Mouse (Mus musculus) forebrain, embryonic 16.5 days (tissue): Measurements from ENCODE around the gene Hnf4a. TPM values are rescaled to one million over a fixed set of nuclear protein-coding genes. Genes with fewer than 3 reads are reported as not detected.

Experiments
- ATAC-seq: fragments of 200-750 bp; cut with Nextera tagmentation; 2 replicates; pipeline ENCODE4 v1.8.0; 2017; ENCODE audit warnings: mild to moderate bottlenecking, moderate library complexity
- H3K27ac ChIP-seq: fragments of 300-500 bp; sonication (generic); 2 replicates; pipeline ENCODE4 v1.5.1; 2014; ENCODE audit warnings: low read length, control low read depth
- H3K27me3 ChIP-seq: fragments of 300-500 bp; sonication (generic); replicated peaks from 2 replicates; pipeline ENCODE4 v1.6.1; 2014; ENCODE audit warnings: low read length; ENCODE audit not compliant: control insufficient read depth, insufficient read depth
- H3K36me3 ChIP-seq: fragments of 300-500 bp; sonication (generic); 2 replicates; pipeline ENCODE4 v1.6.1; 2014; ENCODE audit not compliant: control insufficient read depth, insufficient read depth
- H3K4me1 ChIP-seq: fragments of 300-500 bp; sonication (generic); replicated peaks from 2 replicates; pipeline ENCODE4 v1.6.1; 2014; ENCODE audit warnings: low read length; ENCODE audit not compliant: control insufficient read depth, insufficient read depth
- H3K4me2 ChIP-seq: fragments of 300-500 bp; sonication (generic); 2 replicates; pipeline ENCODE4 v1.6.1; 2014; ENCODE audit warnings: mild to moderate bottlenecking, low read length, control low read depth
- H3K4me3 ChIP-seq: fragments of 300-500 bp; sonication (generic); replicated peaks from 2 replicates; pipeline ENCODE4 v1.5.1; 2014; ENCODE audit warnings: mild to moderate bottlenecking, low read length, control low read depth
- H3K9ac ChIP-seq: fragments of 300-500 bp; sonication (generic); replicated peaks from 2 replicates; pipeline ENCODE4 v1.6.1; 2014; ENCODE audit warnings: low read depth, low read length, control low read depth
- H3K9me3 ChIP-seq: fragments of 300-500 bp; sonication (generic); 2 replicates; pipeline ENCODE4 v1.6.1; 2016; ENCODE audit warnings: low read length; ENCODE audit not compliant: control insufficient read depth
- WGBS: fragments of 180-500 bp; shearing (Covaris S2); extraction: QIAGEN DNeasy Blood & Tissue Kit; methylation state at CpG from one replicate; pipeline ENCODE4 v1.1.7; 2014; 5-methylcytosine and 5-hydroxymethylcytosine counted together
- polyA plus RNA-seq: library from polyadenylated mRNA; unstranded; fragments of >200 nt; fragmentation: Nextera tagmentation; extraction: Ambion mirVana; gene quantifications from 2 replicates; pipeline ENCODE4 v1.2.1, GENCODE M21; 2015

Gene Hnf4a
- polyA plus RNA-seq, 1 experiment from 2014 or later, result 0.08 TPM

DNA sequence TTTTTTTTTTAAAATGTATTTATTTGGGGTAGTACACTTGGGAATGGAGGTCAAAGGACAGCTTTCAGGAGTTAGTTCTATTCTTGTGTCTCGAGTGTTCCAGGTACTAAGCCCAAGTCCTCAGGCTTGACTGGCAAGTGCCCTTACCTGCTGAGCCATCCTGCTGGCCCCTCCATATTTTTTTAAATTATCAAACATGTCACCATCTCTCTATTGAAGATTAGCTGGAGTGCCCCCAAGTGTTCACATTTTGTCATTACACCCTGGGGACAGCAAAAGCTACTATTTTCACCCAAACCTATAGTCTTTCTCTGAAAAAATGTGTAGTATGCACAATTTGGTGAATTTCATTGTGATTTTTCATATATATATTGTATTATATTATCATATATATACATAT is 85.5 kb downstream of the Hnf4a start:
- H3K27me3 ChIP-seq, result no peaks in the 10 kb centered on the region
- H3K27ac ChIP-seq, result no peak overlapping the region
- no peak overlapping the region for H3K9ac ChIP-seq
- H3K36me3 ChIP-seq, result no peaks in the 10 kb centered on the region
- no peaks in the 10 kb centered on the region for H3K4me1 ChIP-seq
- ATAC-seq, result no peak
- H3K4me2 ChIP-seq, result no peak overlapping the region
- H3K9me3 ChIP-seq, result no peaks in the 10 kb centered on the region
- 79% methylated on average over 1 of the region's 1 CpGs for WGBS
- no peak overlapping the region for H3K4me3 ChIP-seq

GRCm38 (mm10) chr2:163593636-163594282 is 87.2 kb downstream of the Hnf4a start:
- no peak overlapping the region for H3K27ac ChIP-seq
- H3K4me3 ChIP-seq, result no peak overlapping the region
- no peaks in the 10 kb centered on the region for H3K9me3 ChIP-seq
- 92% methylated on average over 10 of the region's 10 CpGs for WGBS
- no peak for ATAC-seq
- no peaks in the 10 kb centered on the region for H3K4me1 ChIP-seq
- H3K27me3 ChIP-seq, result no peaks in the 10 kb centered on the region
- no peak overlapping the region for H3K9ac ChIP-seq
- no peaks in the 10 kb centered on the region for H3K36me3 ChIP-seq
- H3K4me2 ChIP-seq, result no peak overlapping the region

GRCm38 (mm10) chr2:163595119-163595518 is 88.5 kb downstream of the Hnf4a start:
- H3K4me2 ChIP-seq, result no peak overlapping the region
- no peaks in the 10 kb centered on the region for H3K4me1 ChIP-seq
- no peak overlapping the region for H3K9ac ChIP-seq
- no peaks in the 10 kb centered on the region for H3K36me3 ChIP-seq
- ATAC-seq, result no peak
- H3K27ac ChIP-seq, result no peak overlapping the region
- H3K9me3 ChIP-seq, result no peaks in the 10 kb centered on the region
- H3K27me3 ChIP-seq, result 0 out of 2 replicates have a peak, but pooled peaks cover 2% of the 10 kb centered on the region
- no peak overlapping the region for H3K4me3 ChIP-seq
- 28% methylated on average over 2 of the region's 2 CpGs for WGBS

DNA sequence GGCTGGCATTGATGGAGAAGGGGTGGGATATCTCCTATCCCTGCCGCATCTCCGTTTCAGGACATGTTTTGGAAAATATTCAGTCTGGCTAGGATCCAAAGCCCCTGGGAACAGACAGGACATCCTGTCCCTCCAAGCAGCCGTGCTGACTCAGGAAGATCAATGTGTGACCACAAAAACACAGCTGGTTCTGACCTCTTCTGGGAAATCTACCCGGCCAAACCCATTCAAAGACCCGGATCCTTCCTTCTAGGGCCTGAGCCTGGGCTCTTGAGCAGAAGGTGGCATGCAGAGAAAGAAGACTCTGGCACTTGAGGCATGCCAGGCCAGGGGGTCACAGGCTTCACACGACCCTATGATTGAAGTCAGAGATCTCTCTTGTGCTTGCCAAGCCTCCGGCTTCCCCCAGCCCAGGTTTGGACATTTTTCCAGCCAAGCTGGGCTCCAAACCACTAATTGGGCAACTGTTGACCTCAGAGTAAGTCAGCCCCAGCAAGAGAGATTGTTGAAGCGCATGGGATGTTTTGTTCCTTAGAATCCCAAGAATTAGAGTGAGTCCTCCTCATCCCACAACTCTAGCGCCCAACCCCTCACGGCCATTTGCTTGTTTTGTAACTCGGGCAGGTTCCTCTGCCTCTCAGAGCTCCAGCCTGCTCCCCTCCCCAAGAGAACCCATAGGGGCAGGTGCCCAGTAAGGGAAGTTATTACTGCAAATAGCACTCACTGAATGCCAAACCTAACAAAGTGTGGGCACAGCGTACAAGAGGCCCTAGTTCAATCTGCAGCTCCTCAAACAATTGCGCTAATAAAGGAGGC is 89.7 kb downstream of the Hnf4a start:
- H3K27me3 ChIP-seq, result 0 out of 2 replicates have a peak, but pooled peaks cover 2% of the 10 kb centered on the region
- no peak for ATAC-seq
- no peaks in the 10 kb centered on the region for H3K36me3 ChIP-seq
- no peak overlapping the region for H3K9ac ChIP-seq
- H3K27ac ChIP-seq, result no peak overlapping the region
- no peak overlapping the region for H3K4me2 ChIP-seq
- H3K4me1 ChIP-seq, result no peaks in the 10 kb centered on the region
- 80% methylated on average over 13 of the region's 13 CpGs for WGBS
- no peak overlapping the region for H3K4me3 ChIP-seq
- H3K9me3 ChIP-seq, result no peaks in the 10 kb centered on the region

DNA sequence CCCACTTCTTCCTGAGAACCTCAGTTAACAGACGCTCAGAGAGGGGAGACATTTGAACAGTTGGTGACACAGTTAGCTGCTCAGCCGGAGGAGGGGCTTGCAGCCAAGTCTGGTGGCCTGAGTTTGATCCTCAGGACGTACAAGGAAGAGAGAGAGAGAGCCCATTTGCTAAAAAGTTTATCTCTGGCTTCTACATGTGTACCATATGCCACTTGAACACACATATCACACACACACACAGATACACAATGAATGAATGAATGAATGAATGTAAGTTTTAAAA is 90.2 kb downstream of the Hnf4a start:
- H3K4me3 ChIP-seq, result no peak overlapping the region
- 68% methylated on average over 3 of the region's 3 CpGs for WGBS
- no peak for ATAC-seq
- H3K4me2 ChIP-seq, result no peak overlapping the region
- H3K4me1 ChIP-seq, result peaks cover 3% of the 10 kb centered on the region; the same call in 1 of the 2 replicates
- H3K27me3 ChIP-seq, result 0 out of 2 replicates have a peak, but pooled peaks cover 2% of the 10 kb centered on the region
- H3K27ac ChIP-seq, result no peak overlapping the region
- no peaks in the 10 kb centered on the region for H3K9me3 ChIP-seq
- H3K9ac ChIP-seq, result no peak overlapping the region
- H3K36me3 ChIP-seq, result no peaks in the 10 kb centered on the region

GRCm38 (mm10) chr2:163597661-163598060 is 91.1 kb downstream of the Hnf4a start:
- H3K9ac ChIP-seq, result no peak overlapping the region
- no peak overlapping the region for H3K27ac ChIP-seq
- no peak for ATAC-seq
- 52% methylated on average over 4 of the region's 4 CpGs for WGBS
- no peak overlapping the region for H3K4me2 ChIP-seq
- no peak overlapping the region for H3K4me3 ChIP-seq
- 0 out of 2 replicates have a peak, but pooled peaks cover 2% of the 10 kb centered on the region for H3K27me3 ChIP-seq
- no peaks in the 10 kb centered on the region for H3K36me3 ChIP-seq
- H3K9me3 ChIP-seq, result no peaks in the 10 kb centered on the region
- peaks cover 4% of the 10 kb centered on the region for H3K4me1 ChIP-seq

- Histone ChIP-seq H3K27me3 (0 out of 2 replicates have a peak, but pooled peaks cover 2% of the 10 kb centered on the region), H3K27ac (no peak overlapping the region), H3K36me3 (no peaks in the 10 kb centered on the region), H3K9me3 (no peaks in the 10 kb centered on the region), H3K4me3 (no peak overlapping the region), H3K4me1 (peaks cover 13% of the 10 kb centered on the region), H3K4me2 (no peak overlapping the region), H3K9ac (no peak overlapping the region)
- ATAC-seq, result no peak
- whole genome bisulfite sequencing, result 0% methylated on average over 1 of the region's 1 CpGs
Measured at GRCm38 (mm10) chr2:163599226-163599625, 92.6 kb downstream of the Hnf4a start.

DNA sequence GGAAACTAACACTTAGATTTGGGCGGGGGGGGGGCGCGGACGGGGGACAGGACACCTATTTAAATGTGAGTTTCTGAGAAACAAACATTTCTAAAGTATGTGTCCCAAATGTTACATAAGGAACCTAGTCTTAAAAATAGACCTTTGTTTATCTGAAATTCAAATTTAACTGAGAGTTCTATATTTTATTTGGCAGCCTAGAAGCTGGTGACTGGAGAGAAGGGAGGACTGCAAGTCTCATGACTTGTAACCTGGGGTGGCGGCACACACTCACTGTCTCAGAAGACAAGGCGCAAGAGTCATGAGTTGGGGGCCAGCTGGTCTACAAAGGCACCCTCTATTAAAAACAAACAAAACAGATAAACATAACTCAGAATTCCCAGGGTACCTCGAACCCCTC is 94.5 kb downstream of the Hnf4a start:
- H3K9ac ChIP-seq, result no peak overlapping the region
- no peak overlapping the region for H3K4me3 ChIP-seq
- no peaks in the 10 kb centered on the region for H3K9me3 ChIP-seq
- H3K27me3 ChIP-seq, result 0 out of 2 replicates have a peak, but pooled peaks cover 2% of the 10 kb centered on the region
- no peaks in the 10 kb centered on the region for H3K36me3 ChIP-seq
- peaks cover 13% of the 10 kb centered on the region for H3K4me1 ChIP-seq
- WGBS, result 93% methylated on average over 7 of the region's 7 CpGs
- no peak for ATAC-seq
- H3K27ac ChIP-seq, result no peak overlapping the region
- no peak overlapping the region for H3K4me2 ChIP-seq

DNA sequence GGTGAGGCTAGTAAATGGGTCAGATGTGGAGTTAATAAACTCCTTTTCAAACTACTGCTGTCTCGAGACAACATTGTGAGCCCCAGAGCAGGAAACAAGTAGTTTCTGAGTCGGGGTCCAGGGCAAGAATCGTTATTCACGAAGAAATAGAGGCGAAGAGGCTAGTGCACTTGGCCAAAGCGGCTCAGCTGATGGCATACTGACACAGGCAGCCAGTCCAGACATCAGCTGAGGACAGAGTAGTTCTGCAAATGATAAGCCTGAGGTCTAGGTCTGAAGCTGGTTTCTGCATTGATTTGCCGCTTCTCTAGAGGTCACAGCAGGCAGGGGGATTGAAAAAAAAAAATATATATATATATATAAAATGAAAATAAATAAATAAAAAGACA is 95.1 kb downstream of the Hnf4a start:
- peak; percentile 16; the same call in 1 of the 2 replicates for ATAC-seq
- Histone ChIP-seq H3K27ac (no peak overlapping the region; the same call in 1 of the 2 replicates), H3K27me3 (0 out of 2 replicates have a peak, but pooled peaks cover 2% of the 10 kb centered on the region), H3K9me3 (no peaks in the 10 kb centered on the region), H3K4me1 (peaks cover 13% of the 10 kb centered on the region), H3K36me3 (no peaks in the 10 kb centered on the region), H3K4me2 (peak overlapping the region; percentile 80), H3K4me3 (peak overlapping the region; percentile 95), H3K9ac (no peak overlapping the region; the same call in 1 of the 2 replicates)
- 76% methylated on average over 7 of the region's 7 CpGs for WGBS
